Mouse (Mus musculus) spleen, postnatal 36 days (tissue): ENCODE results near the gene Mid1.

ENCODE experiments used
- DNase-seq, 2 experiments: peaks; one replicate each; pipeline ENCODE4 v3.0.0; 2022; ENCODE audit warnings: low spot score in 2 of 2, mixed read lengths in 1 of 2

The Mid1 gene

GRCm38 (mm10) chrX:169685131-169685530, at the start of gene Mid1:
Gene Mid1 (plus strand): TSS chrX:169685199.
- no peak for DNase-seq

- no peak for DNase-seq
Measured at GRCm38 (mm10) chrX:169673056-169673455, 11.9 kb upstream of the Mid1 start.

- DNase-seq, result no peak
Measured at GRCm38 (mm10) chrX:169676313-169676712, 8.7 kb upstream of the Mid1 start.

- no peak for DNase-seq
Measured at GRCm38 (mm10) chrX:169685731-169686130, 732 bp downstream of the Mid1 start.

GRCm38 (mm10) chrX:169691217-169691616, 6.2 kb downstream of the Mid1 start:
- no peak for DNase-seq

- DNase-seq, result no peak
Measured at GRCm38 (mm10) chrX:169691675-169692074, 6.7 kb downstream of the Mid1 start.

GRCm38 (mm10) chrX:169692225-169692909, 7.4 kb downstream of the Mid1 start:
- peak in 1 of 2 experiments; percentile 12 for DNase-seq

GRCm38 (mm10) chrX:169704016-169704602, 19.1 kb downstream of the Mid1 start:
- DNase-seq, result no peak

GRCm38 (mm10) chrX:169723511-169723910, 38.5 kb downstream of the Mid1 start:
- DNase-seq, result no peak

GRCm38 (mm10) chrX:169735387-169735969, 50.5 kb downstream of the Mid1 start:
- DNase-seq, result no peak

- DNase-seq, result no peak
Measured at GRCm38 (mm10) chrX:169758001-169758400, 73.0 kb downstream of the Mid1 start.

- no peak for DNase-seq
Measured at GRCm38 (mm10) chrX:169779535-169779934, 94.5 kb downstream of the Mid1 start, which contains the start of gene 4933400A11Rik. Gene 4933400A11Rik (minus strand): TSS chrX:169779635.

GRCm38 (mm10) chrX:169789702-169790101, 104.7 kb downstream of the Mid1 start:
- no peak for DNase-seq

- DNase-seq, result no peak
Measured at GRCm38 (mm10) chrX:169792879-169793278, 107.9 kb downstream of the Mid1 start.

GRCm38 (mm10) chrX:169794421-169794820, 109.4 kb downstream of the Mid1 start:
- DNase-seq, result no peak

- DNase-seq, result no peak
Measured at GRCm38 (mm10) chrX:169794831-169795311, 109.9 kb downstream of the Mid1 start.

- DNase-seq, result no peak
Measured at GRCm38 (mm10) chrX:169797148-169797547, 112.1 kb downstream of the Mid1 start.

GRCm38 (mm10) chrX:169798987-169799680, 114.1 kb downstream of the Mid1 start:
- peak in 1 of 2 experiments; percentile 20 for DNase-seq

GRCm38 (mm10) chrX:169800238-169800637, 115.2 kb downstream of the Mid1 start:
- no peak for DNase-seq

GRCm38 (mm10) chrX:169805791-169806190, 120.8 kb downstream of the Mid1 start:
- DNase-seq, result no peak

GRCm38 (mm10) chrX:169807744-169808143, 122.7 kb downstream of the Mid1 start:
- DNase-seq, result no peak

GRCm38 (mm10) chrX:169811318-169811717, 126.3 kb downstream of the Mid1 start:
- DNase-seq, result no peak
